Mouse (Mus musculus) retina, postnatal 7 days (tissue): ENCODE results near the gene Trpv5.

ENCODE experiments used
- DNase-seq: peaks from one replicate; pipeline ENCODE4 v3.0.0-alpha.2; 2012; ENCODE audit warnings: low read depth, low spot score

The Trpv5 gene

GRCm38 (mm10) chr6:41680669-41681068, at the start of gene Trpv5:
Gene Trpv5, minus strand, starts transcription at chr6:41680769.
- no peak for DNase-seq

GRCm38 (mm10) chr6:41727989-41728609, 47.5 kb upstream of the Trpv5 start:
- no peak for DNase-seq

GRCm38 (mm10) chr6:41721430-41721829, 40.9 kb upstream of the Trpv5 start:
- DNase-seq, result no peak

GRCm38 (mm10) chr6:41710281-41710680, 29.7 kb upstream of the Trpv5 start:
- DNase-seq, result no peak

- no peak for DNase-seq
Measured at GRCm38 (mm10) chr6:41706275-41706674, 25.7 kb upstream of the Trpv5 start.

- no peak for DNase-seq
Measured at GRCm38 (mm10) chr6:41704123-41704522, 23.6 kb upstream of the Trpv5 start, which contains the start of gene Kel. Gene Kel, minus strand, starts transcription at chr6:41704339.

GRCm38 (mm10) chr6:41702928-41703327, 22.4 kb upstream of the Trpv5 start:
- DNase-seq, result no peak

- no peak for DNase-seq
Measured at GRCm38 (mm10) chr6:41701245-41701644, 20.7 kb upstream of the Trpv5 start.

GRCm38 (mm10) chr6:41694407-41694806, 13.8 kb upstream of the Trpv5 start:
- no peak for DNase-seq

GRCm38 (mm10) chr6:41692200-41692599, 11.6 kb upstream of the Trpv5 start:
- no peak for DNase-seq

- DNase-seq, result no peak
Measured at GRCm38 (mm10) chr6:41685596-41685995, 5.0 kb upstream of the Trpv5 start.

GRCm38 (mm10) chr6:41684911-41685310, 4.3 kb upstream of the Trpv5 start:
- no peak for DNase-seq

GRCm38 (mm10) chr6:41684131-41684530, 3.6 kb upstream of the Trpv5 start, which contains the start of gene Llcfc1:
Gene Llcfc1, plus strand, starts transcription at chr6:41684431.
- no peak for DNase-seq

- DNase-seq, result no peak
Measured at GRCm38 (mm10) chr6:41681656-41682055, 1.1 kb upstream of the Trpv5 start.

- no peak for DNase-seq
Measured at GRCm38 (mm10) chr6:41676530-41676929, 4.0 kb downstream of the Trpv5 start.

GRCm38 (mm10) chr6:41662320-41662719, 18.2 kb downstream of the Trpv5 start:
- DNase-seq, result no peak

- DNase-seq, result no peak
Measured at GRCm38 (mm10) chr6:41658487-41658886, 22.1 kb downstream of the Trpv5 start.

GRCm38 (mm10) chr6:41654648-41655047, 25.9 kb downstream of the Trpv5 start:
- DNase-seq, result no peak

GRCm38 (mm10) chr6:41653173-41653572, 27.4 kb downstream of the Trpv5 start:
- DNase-seq, result no peak

- DNase-seq, result no peak
Measured at GRCm38 (mm10) chr6:41646672-41647071, 33.9 kb downstream of the Trpv5 start.

GRCm38 (mm10) chr6:41646220-41646619, 34.3 kb downstream of the Trpv5 start:
- no peak for DNase-seq

GRCm38 (mm10) chr6:41643227-41643626, 37.3 kb downstream of the Trpv5 start:
- no peak for DNase-seq

GRCm38 (mm10) chr6:41642765-41643164, 37.8 kb downstream of the Trpv5 start:
- no peak for DNase-seq
